Mouse (Mus musculus) embryonic facial prominence, embryonic 11.5 days (tissue): ENCODE data around the gene Mmgt1. TPM values are rescaled to one million over a fixed set of nuclear protein-coding genes. Genes with fewer than 3 reads are reported as not detected.
A peak's percentile ranks its signal among the peaks of the same experiment; 100 is the strongest.

Source experiments
- ATAC-seq: fragments of 200-750 bp; cut with Nextera tagmentation; replicated peaks from 2 replicates; pipeline ENCODE4 v1.8.0; 2017; ENCODE audit warnings: low read depth; ENCODE audit not compliant: insufficient number of reproducible peaks, low FRiP score, low TSS enrichment
- DNase-seq: peaks from one replicate; pipeline ENCODE4 v3.0.0-alpha.2; 2015; ENCODE audit warnings: low spot score
- H3K27ac ChIP-seq: fragments of 300-500 bp; sonication (generic); replicated peaks from 2 replicates; pipeline ENCODE4 v1.5.1; 2014; ENCODE audit warnings: mild to moderate bottlenecking, low read depth, low read length, control low read depth
- H3K27me3 ChIP-seq: fragments of 300-500 bp; sonication (generic); 2 replicates; pipeline ENCODE4 v1.6.1; 2014; ENCODE audit warnings: mild to moderate bottlenecking, low read length, moderate library complexity, mixed read lengths; ENCODE audit not compliant: control insufficient read depth, insufficient read depth
- H3K36me3 ChIP-seq: fragments of 300-500 bp; sonication (generic); replicated peaks from 2 replicates; pipeline ENCODE4 v1.6.1; 2014; ENCODE audit warnings: low read depth, mild to moderate bottlenecking, low read length, moderate library complexity, mixed read lengths; ENCODE audit not compliant: control insufficient read depth, insufficient read depth
- H3K4me1 ChIP-seq: fragments of 300-500 bp; sonication (generic); 2 replicates; pipeline ENCODE4 v1.6.1; 2014; ENCODE audit warnings: low read length, mixed read lengths; ENCODE audit not compliant: control insufficient read depth, insufficient read depth
- H3K4me2 ChIP-seq: fragments of 300-500 bp; sonication (generic); 2 replicates; pipeline ENCODE4 v1.6.1; 2014; ENCODE audit warnings: low read depth, mild to moderate bottlenecking, control low read depth, low read length, moderate library complexity
- H3K4me3 ChIP-seq: fragments of 300-500 bp; sonication (generic); 2 replicates; pipeline ENCODE4 v1.5.1; 2014; ENCODE audit warnings: low read depth, low read length, control low read depth
- H3K9ac ChIP-seq: fragments of 300-500 bp; sonication (generic); replicated peaks from 2 replicates; pipeline ENCODE4 v1.6.1; 2014; ENCODE audit warnings: mild to moderate bottlenecking, control low read depth, low read length
- H3K9me3 ChIP-seq: fragments of 300-500 bp; sonication (generic); replicated peaks from 2 replicates; pipeline ENCODE4 v1.6.1; 2016; ENCODE audit warnings: mild to moderate bottlenecking, low read length, inconsistent platforms, mixed read lengths; ENCODE audit not compliant: control insufficient read depth
- WGBS: fragments of 180-500 bp; shearing (Covaris S2); extraction: QIAGEN DNeasy Blood & Tissue Kit; methylation state at CpG from one replicate; pipeline ENCODE4 v1.1.7; 2014; 5-methylcytosine and 5-hydroxymethylcytosine counted together
- polyA plus RNA-seq: library from polyadenylated mRNA; unstranded; fragments of >200 nt; fragmentation: Nextera tagmentation; extraction: Ambion mirVana; gene quantifications from 2 replicates; pipeline ENCODE4 v1.2.1, GENCODE M21; 2014

Mmgt1 gene
- polyA plus RNA-seq, 1 experiment from 2014 or later: 36.5 TPM

DNA sequence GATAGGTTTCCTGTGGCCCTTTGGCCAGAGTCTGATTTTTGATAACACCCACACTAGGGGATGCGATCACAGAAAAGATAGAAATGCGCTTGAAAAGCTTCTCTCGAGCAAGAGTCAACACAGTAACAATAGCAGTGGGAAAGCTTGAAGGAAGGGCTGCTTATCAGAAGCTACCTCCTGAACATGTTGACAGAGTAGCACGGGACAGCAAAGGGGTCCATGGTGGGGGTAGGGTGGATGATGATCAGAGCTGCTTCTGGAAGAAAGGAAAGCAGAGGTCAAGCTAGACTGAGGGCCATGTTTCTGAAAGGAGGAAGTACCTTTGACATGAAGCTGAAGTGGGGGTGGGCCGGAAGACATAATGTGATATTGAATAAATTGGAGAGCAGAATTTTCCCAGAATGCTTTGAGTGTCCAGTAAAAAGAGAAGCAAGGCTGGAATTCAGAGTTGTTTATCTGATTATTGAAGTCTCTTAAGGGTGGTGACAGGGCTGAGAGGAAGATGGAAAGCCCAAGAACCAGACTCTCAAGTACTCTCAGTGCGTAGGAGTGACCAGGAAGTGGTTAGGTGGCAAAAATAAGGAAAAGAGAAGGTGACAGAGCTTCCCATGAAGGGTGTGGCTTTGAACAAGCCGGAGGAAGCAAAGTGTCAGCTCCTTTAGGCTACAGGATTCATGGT is 9.3 kb upstream of the Mmgt1 start:
- Histone ChIP-seq H3K4me2 (no peak overlapping the region), H3K36me3 (no peaks in the 10 kb centered on the region), H3K4me3 (no peak overlapping the region), H3K27ac (no peak overlapping the region), H3K9me3 (no peaks in the 10 kb centered on the region), H3K4me1 (no peaks in the 10 kb centered on the region), H3K9ac (no peak overlapping the region), H3K27me3 (no peaks in the 10 kb centered on the region)
- no peak for ATAC-seq
- no peak for DNase-seq
- WGBS: 66% methylated on average over 7 of the region's 7 CpGs

DNA sequence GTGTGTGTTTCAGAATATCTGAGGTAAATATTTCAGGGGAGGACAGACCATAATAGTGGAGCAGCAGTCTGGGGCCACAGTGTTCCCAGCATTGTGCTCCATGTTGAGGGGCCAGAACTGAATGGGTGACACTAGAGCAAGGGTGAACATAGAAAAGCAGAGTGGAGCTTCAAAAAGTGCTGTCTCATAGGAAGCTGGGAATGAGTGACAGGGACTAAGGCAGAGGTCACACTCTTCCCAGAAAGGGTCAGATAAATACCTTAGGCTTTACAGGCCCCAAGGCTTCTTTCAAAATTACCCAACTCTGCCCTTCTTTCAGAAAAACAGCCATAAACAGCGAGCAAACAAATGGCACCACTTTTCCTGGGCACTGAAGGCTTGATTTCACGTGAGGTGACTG is 8.7 kb upstream of the Mmgt1 start:
- 52% methylated on average over 2 of the region's 2 CpGs for WGBS
- H3K9me3 ChIP-seq: no peaks in the 10 kb centered on the region
- H3K4me3 ChIP-seq: no peak overlapping the region
- H3K4me2 ChIP-seq: no peak overlapping the region
- H3K9ac ChIP-seq: no peak overlapping the region
- no peaks in the 10 kb centered on the region for H3K4me1 ChIP-seq
- no peak overlapping the region for H3K27ac ChIP-seq
- no peak for DNase-seq
- no peaks in the 10 kb centered on the region for H3K36me3 ChIP-seq
- H3K27me3 ChIP-seq: no peaks in the 10 kb centered on the region
- ATAC-seq: no peak

DNA sequence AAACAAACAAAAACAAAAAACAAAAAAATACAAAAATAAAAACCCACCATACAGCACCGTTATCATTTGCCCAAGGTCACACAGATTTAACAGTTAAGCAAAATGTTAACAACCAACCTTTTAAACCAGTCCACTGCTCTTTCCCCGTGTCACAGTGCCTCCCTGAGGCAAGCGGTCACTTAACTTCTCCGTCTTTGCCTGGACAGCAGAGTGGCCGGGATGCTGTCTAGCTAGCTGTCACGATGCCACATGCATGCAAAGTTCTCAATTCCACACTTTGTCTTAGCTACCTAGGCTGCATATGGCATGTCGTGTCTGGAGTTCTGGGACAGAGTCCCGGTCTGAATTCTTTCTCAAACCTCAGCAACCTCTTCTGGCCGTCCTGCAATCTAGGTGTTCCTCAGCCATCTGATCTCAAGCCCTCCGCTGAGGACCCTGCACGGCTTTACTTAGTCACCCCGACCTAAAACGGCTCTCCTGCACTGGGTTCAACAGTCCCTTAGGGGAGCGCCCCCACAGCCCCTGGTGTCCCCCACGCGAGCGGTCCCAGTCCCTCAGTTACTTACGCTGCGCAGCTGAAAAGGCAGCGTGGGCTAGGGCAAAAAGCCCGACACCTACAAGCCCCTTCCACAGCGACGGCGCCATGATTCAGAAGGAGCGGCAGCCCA is 516 bp downstream of the Mmgt1 start:
- H3K36me3 ChIP-seq: no peaks in the 10 kb centered on the region
- H3K27ac ChIP-seq: no peak overlapping the region
- peak overlapping the region; percentile 39 for H3K4me2 ChIP-seq
- no peaks in the 10 kb centered on the region for H3K9me3 ChIP-seq
- H3K4me3 ChIP-seq: peak overlapping the region; percentile 66
- ATAC-seq (peak; percentile 60), DNase-seq (peak; percentile 4)
- WGBS: 14% methylated on average over 25 of the region's 25 CpGs
- H3K4me1 ChIP-seq: no peaks in the 10 kb centered on the region
- peak overlapping the region; percentile 77 for H3K9ac ChIP-seq
- no peaks in the 10 kb centered on the region for H3K27me3 ChIP-seq

DNA sequence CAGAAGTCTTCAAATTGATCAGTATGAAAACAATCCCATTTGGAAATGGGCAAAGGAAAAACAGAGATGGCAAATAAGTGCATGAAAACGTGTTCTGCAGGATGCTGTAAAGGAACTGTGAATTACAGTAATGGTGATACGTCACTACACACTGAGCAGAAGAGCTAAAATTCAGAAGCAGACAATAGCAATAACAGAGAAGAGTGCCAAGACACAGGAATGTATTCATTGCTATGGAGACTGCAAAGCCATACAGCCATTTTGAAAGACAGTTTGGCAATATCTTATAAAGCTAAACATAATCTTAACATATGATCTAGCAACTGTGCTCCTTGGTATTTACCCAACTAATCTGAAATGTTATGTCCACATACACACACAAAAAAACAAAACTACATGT is 19.7 kb downstream of the Mmgt1 start:
- H3K27me3 ChIP-seq: no peaks in the 10 kb centered on the region
- ATAC-seq: no peak
- no peaks in the 10 kb centered on the region for H3K36me3 ChIP-seq
- H3K4me1 ChIP-seq: no peaks in the 10 kb centered on the region
- H3K4me3 ChIP-seq: no peak overlapping the region
- H3K4me2 ChIP-seq: no peak overlapping the region
- H3K27ac ChIP-seq: no peak overlapping the region
- no peaks in the 10 kb centered on the region for H3K9me3 ChIP-seq
- no peak for DNase-seq
- WGBS: 74% methylated on average over 2 of the region's 2 CpGs
- H3K9ac ChIP-seq: no peak overlapping the region

DNA sequence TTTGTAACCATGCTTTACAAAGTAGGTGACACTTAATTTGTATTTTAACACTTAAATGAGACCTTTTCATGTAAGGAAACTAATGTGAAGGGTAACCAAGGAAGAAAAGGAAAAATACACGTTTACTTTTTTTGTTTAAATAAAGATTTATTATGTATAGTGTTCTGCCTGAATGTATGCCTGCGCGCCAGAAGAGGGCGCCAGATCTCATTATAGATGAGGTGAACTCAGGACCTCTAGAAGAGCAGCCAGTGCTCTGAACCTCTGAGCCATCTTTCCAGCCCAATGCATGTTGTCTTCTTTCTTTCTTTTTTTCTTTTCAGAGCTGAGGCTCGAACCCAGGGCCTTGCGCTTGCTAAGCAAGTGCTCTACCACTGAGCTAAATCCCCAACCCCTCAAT is 25.4 kb downstream of the Mmgt1 start:
- WGBS: 30% methylated on average over 6 of the region's 6 CpGs
- Histone ChIP-seq H3K4me3 (no peak overlapping the region), H3K9me3 (no peaks in the 10 kb centered on the region), H3K27ac (no peak overlapping the region), H3K36me3 (no peaks in the 10 kb centered on the region), H3K4me1 (no peaks in the 10 kb centered on the region), H3K27me3 (no peaks in the 10 kb centered on the region), H3K4me2 (no peak overlapping the region), H3K9ac (no peak overlapping the region)
- ATAC-seq (no peak), DNase-seq (peak; percentile 22)

DNA sequence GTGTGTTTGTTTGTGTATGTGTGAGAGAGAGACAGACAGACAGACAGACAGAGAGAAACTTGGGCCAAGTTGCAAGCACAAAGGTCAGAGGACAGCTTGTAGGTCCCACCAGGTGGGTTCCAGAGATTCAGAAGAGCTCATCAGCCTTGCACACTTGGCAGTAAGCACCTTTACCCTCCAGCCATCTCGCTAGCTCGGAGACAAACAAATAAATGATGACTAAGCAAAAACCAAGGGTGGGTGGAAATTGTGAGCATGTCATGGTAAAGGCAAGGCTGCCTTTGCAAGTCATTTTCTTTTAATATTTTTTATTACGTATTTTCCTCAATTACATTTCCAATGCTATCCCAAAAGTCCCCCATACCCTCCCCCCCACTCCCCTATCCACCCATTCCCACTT is 44.3 kb downstream of the Mmgt1 start:
- ATAC-seq (no peak), DNase-seq (no peak)
- H3K4me2 ChIP-seq: no peak overlapping the region
- WGBS: 84% methylated on average over 3 of the region's 3 CpGs
- no peak overlapping the region for H3K9ac ChIP-seq
- no peaks in the 10 kb centered on the region for H3K9me3 ChIP-seq
- H3K4me3 ChIP-seq: no peak overlapping the region
- H3K27me3 ChIP-seq: no peaks in the 10 kb centered on the region
- no peaks in the 10 kb centered on the region for H3K36me3 ChIP-seq
- no peaks in the 10 kb centered on the region for H3K4me1 ChIP-seq
- no peak overlapping the region for H3K27ac ChIP-seq

DNA sequence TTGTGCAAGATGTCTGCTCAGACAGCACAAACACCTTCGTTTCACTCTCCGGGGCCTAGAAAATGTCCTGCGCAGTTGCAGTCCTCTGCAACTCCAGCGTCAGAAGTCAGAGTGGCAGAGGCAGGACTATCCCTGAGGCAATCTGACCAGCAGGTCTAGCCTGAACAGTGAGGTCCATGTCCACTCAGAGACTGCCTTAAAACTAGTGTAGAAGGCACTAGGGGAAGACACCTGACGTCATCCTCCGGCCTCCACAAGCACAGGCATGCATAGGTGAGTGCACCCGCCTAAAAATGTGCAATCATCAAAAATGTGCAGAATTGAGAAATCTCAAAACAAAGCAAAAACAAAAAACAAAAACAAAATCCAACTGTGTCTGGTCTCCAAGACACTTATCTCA is 48.4 kb downstream of the Mmgt1 start, which contains the start of gene Gm648:
Gm648 (minus strand) TSS at position 101 of the 400 bp plus-strand sequence.
- 78% methylated on average over 7 of the region's 7 CpGs for WGBS
- H3K4me3 ChIP-seq: no peak within 1 kb of the TSS
- ATAC-seq: no peak
- H3K27ac ChIP-seq: no peak within 1 kb of the TSS
- no peak within 1 kb of the TSS for H3K4me2 ChIP-seq
- no peaks in the 10 kb centered on the region for H3K36me3 ChIP-seq
- DNase-seq: no peak
- no peaks in the 10 kb centered on the region for H3K27me3 ChIP-seq
- H3K9me3 ChIP-seq: no peaks in the 10 kb centered on the region
- H3K9ac ChIP-seq: no peak within 1 kb of the TSS
- H3K4me1 ChIP-seq: no peaks in the 10 kb centered on the region

DNA sequence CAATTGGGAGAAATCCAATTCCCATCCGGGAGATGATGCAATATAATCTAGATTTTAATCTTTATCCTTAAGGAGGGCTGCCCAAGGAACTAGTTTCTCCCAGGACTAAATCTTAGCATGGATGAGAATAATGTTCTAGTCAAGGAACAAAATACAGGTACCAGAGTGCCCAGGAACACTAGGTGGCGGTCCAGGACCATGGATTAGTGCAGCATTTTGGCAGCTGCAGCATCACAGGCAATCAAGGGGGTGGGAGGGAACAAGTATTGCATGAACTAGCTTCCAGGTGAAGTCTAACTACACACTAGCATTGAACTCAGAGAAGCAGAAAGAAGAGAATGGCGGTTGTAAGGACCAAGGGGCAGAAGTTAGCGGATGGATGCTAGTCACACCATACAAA is 60.7 kb downstream of the Mmgt1 start:
- H3K27ac ChIP-seq: no peak overlapping the region
- H3K9ac ChIP-seq: no peak overlapping the region
- no peaks in the 10 kb centered on the region for H3K36me3 ChIP-seq
- H3K4me1 ChIP-seq: no peaks in the 10 kb centered on the region
- no peak overlapping the region for H3K4me2 ChIP-seq
- no peaks in the 10 kb centered on the region for H3K9me3 ChIP-seq
- no peak overlapping the region for H3K4me3 ChIP-seq
- DNase-seq: peak; percentile 36
- WGBS: 52% methylated on average over 4 of the region's 4 CpGs
- no peaks in the 10 kb centered on the region for H3K27me3 ChIP-seq
- no peak for ATAC-seq
